Mouse (Mus musculus) midbrain, embryonic 15.5 days (tissue): ENCODE measurements at regions not wholly inside any gene's neighbourhood (a gene's known extent, or its start where the extent isn't known, plus 50 kb on each side); places are given as distances from the start of the nearest gene placed in this dataset.

ENCODE experiments used
- ATAC-seq: fragments of 200-750 bp; cut with Nextera tagmentation; replicated peaks from 2 replicates; pipeline ENCODE4 v1.8.0; 2017; ENCODE audit warnings: moderate TSS enrichment
- H3K27ac ChIP-seq: fragments of 300-500 bp; sonication (generic); 2 replicates; pipeline ENCODE4 v1.5.1; 2015; ENCODE audit warnings: mild to moderate bottlenecking, inconsistent platforms
- H3K27me3 ChIP-seq: fragments of 300-500 bp; sonication (generic); replicated peaks from 2 replicates; pipeline ENCODE4 v1.6.1; 2015; ENCODE audit warnings: inconsistent platforms
- H3K36me3 ChIP-seq: fragments of 300-500 bp; sonication (generic); replicated peaks from 2 replicates; pipeline ENCODE4 v1.6.1; 2015; ENCODE audit warnings: inconsistent platforms
- H3K4me1 ChIP-seq: fragments of 300-500 bp; sonication (generic); 2 replicates; pipeline ENCODE4 v1.6.1; 2015; ENCODE audit warnings: inconsistent platforms
- H3K4me2 ChIP-seq: fragments of 300-500 bp; sonication (generic); 2 replicates; pipeline ENCODE4 v1.6.1; 2015; ENCODE audit warnings: inconsistent platforms, mild to moderate bottlenecking, moderate library complexity
- H3K4me3 ChIP-seq: fragments of 300-500 bp; sonication (generic); 2 replicates; pipeline ENCODE4 v1.5.1; 2015; ENCODE audit warnings: mild to moderate bottlenecking, inconsistent platforms
- H3K9ac ChIP-seq: fragments of 300-500 bp; sonication (generic); 2 replicates; pipeline ENCODE4 v1.6.1; 2015; ENCODE audit warnings: mild to moderate bottlenecking, inconsistent platforms
- H3K9me3 ChIP-seq: fragments of 300-500 bp; sonication (generic); 2 replicates; pipeline ENCODE4 v1.6.1; 2016; ENCODE audit warnings: inconsistent platforms
- WGBS: fragments of 180-500 bp; shearing (Covaris S2); methylation state at CpG from one replicate; pipeline ENCODE4 v1.1.7; 2015; ENCODE audit warnings: mixed read lengths; 5-methylcytosine and 5-hydroxymethylcytosine counted together
- microRNA-seq: library from miRNA; unstranded; fragments of <30 nt; microRNA quantifications from one replicate; pipeline ENCODE4, GENCODE M21; 2016

DNA sequence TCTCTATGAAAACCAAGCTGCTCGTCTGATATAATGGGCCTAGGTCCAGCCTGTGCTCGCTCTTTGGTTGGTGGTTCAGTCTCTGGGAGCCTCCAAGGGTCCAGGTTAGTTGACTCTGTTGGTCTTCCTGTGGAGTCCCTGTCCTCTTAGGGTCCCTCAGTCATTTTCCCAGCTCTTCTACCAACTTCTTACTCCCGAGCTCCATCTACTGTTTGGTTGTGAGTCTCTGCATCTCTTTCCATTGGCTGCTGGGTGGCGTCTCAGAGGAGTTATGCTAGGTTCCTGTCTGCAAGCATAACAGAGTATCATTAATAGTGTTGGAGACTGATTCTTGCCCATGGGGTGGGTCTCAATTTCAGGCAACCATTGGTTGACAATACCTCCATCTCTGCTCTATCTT, 60.0 kb upstream of the Topaz1 start:
- no peak overlapping the region for H3K4me3 ChIP-seq
- 18% methylated on average over 4 of the region's 4 CpGs for WGBS
- H3K9ac ChIP-seq: no peak overlapping the region
- no peaks in the 10 kb centered on the region for H3K9me3 ChIP-seq
- no peak overlapping the region for H3K27ac ChIP-seq
- no peaks in the 10 kb centered on the region for H3K36me3 ChIP-seq
- ATAC-seq: no peak
- 0 out of 2 replicates have a peak, but pooled peaks cover 4% of the 10 kb centered on the region for H3K27me3 ChIP-seq
- no peaks in the 10 kb centered on the region for H3K4me1 ChIP-seq
- no peak overlapping the region for H3K4me2 ChIP-seq

DNA sequence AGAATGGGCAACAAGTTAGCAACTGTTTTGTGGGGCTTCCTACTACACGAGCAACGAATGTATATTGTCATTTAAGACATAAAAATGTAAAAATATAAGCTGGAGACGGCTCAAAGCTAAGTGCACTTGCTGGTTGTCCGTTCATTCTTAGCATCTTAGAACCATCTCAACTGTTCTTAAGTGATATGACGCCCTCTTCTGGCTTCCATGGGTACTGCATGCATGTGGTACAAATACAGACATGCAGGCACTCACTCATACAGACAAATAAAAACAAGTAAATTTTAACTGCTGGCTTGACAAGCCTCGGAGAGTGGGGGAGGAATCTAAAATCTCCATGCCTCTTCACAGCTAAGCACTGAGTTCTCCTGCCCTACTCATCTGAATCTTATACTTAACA, 55.3 kb upstream of the Topaz1 start:
- no peak overlapping the region for H3K9ac ChIP-seq
- peaks cover 11% of the 10 kb centered on the region for H3K4me1 ChIP-seq
- no peaks in the 10 kb centered on the region for H3K36me3 ChIP-seq
- no peak for ATAC-seq
- no peaks in the 10 kb centered on the region for H3K27me3 ChIP-seq
- H3K27ac ChIP-seq: no peak overlapping the region
- H3K4me3 ChIP-seq: no peak overlapping the region
- WGBS: 68% methylated on average over 6 of the region's 6 CpGs
- no peak overlapping the region for H3K4me2 ChIP-seq
- no peaks in the 10 kb centered on the region for H3K9me3 ChIP-seq

DNA sequence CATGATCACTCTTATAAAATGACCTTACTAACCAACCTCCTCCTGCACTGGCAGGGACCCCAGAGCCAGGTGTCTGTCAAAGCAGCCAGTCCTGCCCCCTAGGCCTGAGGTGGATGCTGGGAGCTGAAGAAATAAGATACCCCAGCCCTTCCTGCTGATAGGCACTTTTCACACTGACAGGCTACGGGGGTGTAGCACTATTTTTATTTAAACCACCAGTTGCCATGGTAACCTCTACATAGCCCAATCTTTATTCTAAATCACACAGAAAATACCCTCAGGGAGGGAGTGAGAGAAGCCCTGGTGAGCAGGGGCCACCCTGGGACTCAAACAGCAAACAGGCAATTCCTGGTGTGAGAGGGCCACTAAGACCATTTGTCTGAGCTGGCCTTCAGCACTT, 51.4 kb upstream of the Topaz1 start:
- Histone ChIP-seq H3K9ac (no peak overlapping the region), H3K36me3 (no peaks in the 10 kb centered on the region), H3K4me2 (no peak overlapping the region), H3K27me3 (no peaks in the 10 kb centered on the region), H3K9me3 (no peaks in the 10 kb centered on the region), H3K4me3 (no peak overlapping the region), H3K4me1 (peaks cover 11% of the 10 kb centered on the region), H3K27ac (no peak overlapping the region)
- 14% methylated on average over 1 of the region's 1 CpGs for WGBS
- ATAC-seq: no peak

Small RNA genes in the stretch of these regions (microRNA-seq; reads per million reads assigned to microRNA genes)
- 1,127 reads per million, percentile 81 among the genes with 10 or more reads in this experiment for gene Mir138-1
